22 mouse cellular contexts compared by ENCODE assay signal in genomic region chr3:130965275-130965674, GRCm38 (mm10).
DNase-seq lines count a peak whose midpoint lies in the region; ATAC-seq and TF ChIP-seq lines count a peak whose summit lies in the region.
"Had no signal": no experiment of that assay in that cellular context is flagged by ENCODE, and none has a peak within 500 bp of the region (broad histone marks: within the 10 kb centered on the region; RNA-seq: fewer than 3 reads in every experiment).

No protein-coding gene starts in this region.

- H3K4me1 ChIP-seq in midbrain, embryonic 12.5 days = peaks cover 39% of the 10 kb centered on the region
- peaks cover 31% of the 10 kb centered on the region for H3K4me1 ChIP-seq in midbrain, embryonic 16.5 days (ENCODE audit: control insufficient read depth, insufficient read depth, low read length)
- peaks cover 43% of the 10 kb centered on the region for H3K4me1 ChIP-seq in midbrain, embryonic 14.5 days (ENCODE audit: control insufficient read depth, insufficient read depth, low read length)
- peaks cover 10% of the 10 kb centered on the region for H3K4me1 ChIP-seq in midbrain, postnatal 0 days (ENCODE audit: insufficient read depth, low read length)

- H3K9me3 ChIP-seq in midbrain, embryonic 12.5 days = no peaks in the 10 kb centered on the region
- H3K9me3 ChIP-seq in midbrain, embryonic 16.5 days (replicated peaks; ENCODE audit: control insufficient read depth, low read length, poor library complexity, severe bottlenecking) = no peaks in the 10 kb centered on the region
- H3K9me3 ChIP-seq in midbrain, embryonic 14.5 days (ENCODE audit: control insufficient read depth, low read length) = no peaks in the 10 kb centered on the region
- no peaks in the 10 kb centered on the region for H3K9me3 ChIP-seq in midbrain, postnatal 0 days (ENCODE audit: low read length)
- H3K9me3 ChIP-seq: embryonic facial prominence, embryonic 13.5 days; embryonic facial prominence, embryonic 15.5 days had no signal

- no peak overlapping the region for H3K4me3 ChIP-seq in midbrain, embryonic 12.5 days
- H3K4me3 ChIP-seq in midbrain, embryonic 16.5 days (ENCODE audit: low read depth, low read length) = no peak overlapping the region
- no peak overlapping the region for H3K4me3 ChIP-seq in midbrain, embryonic 14.5 days (replicated peaks; ENCODE audit: low read depth, low read length)
- H3K4me3 ChIP-seq in midbrain, postnatal 0 days (ENCODE audit: low read depth, low read length) = no peak overlapping the region
- H3K4me3 ChIP-seq: embryonic facial prominence, embryonic 13.5 days; embryonic facial prominence, embryonic 15.5 days; erythroblast, embryonic 14.5 days had no signal

- H3K4me2 ChIP-seq in midbrain, embryonic 12.5 days (replicated peaks) = no peak overlapping the region
- no peak overlapping the region for H3K4me2 ChIP-seq in midbrain, embryonic 16.5 days (ENCODE audit: low read length)
- no peak overlapping the region for H3K4me2 ChIP-seq in midbrain, embryonic 14.5 days (ENCODE audit: low read length)
- no peak overlapping the region for H3K4me2 ChIP-seq in midbrain, postnatal 0 days (ENCODE audit: low read depth, low read length, poor library complexity, severe bottlenecking)
- H3K4me2 ChIP-seq: embryonic facial prominence, embryonic 13.5 days; embryonic facial prominence, embryonic 15.5 days had no signal

- H3K27me3 ChIP-seq in midbrain, embryonic 12.5 days = no peaks in the 10 kb centered on the region
- H3K27me3 ChIP-seq in midbrain, embryonic 16.5 days (ENCODE audit: control insufficient read depth, insufficient read depth, low read depth, low read length) = no peaks in the 10 kb centered on the region
- no peaks in the 10 kb centered on the region for H3K27me3 ChIP-seq in midbrain, embryonic 14.5 days (ENCODE audit: control insufficient read depth, insufficient read depth, low read length)
- H3K27me3 ChIP-seq in midbrain, postnatal 0 days (ENCODE audit: insufficient read depth, low read length) = no peaks in the 10 kb centered on the region
- H3K27me3 ChIP-seq: embryonic facial prominence, embryonic 13.5 days; embryonic facial prominence, embryonic 15.5 days had no signal

- TF ChIP-seq CTCF in midbrain, postnatal 0 days (IDR thresholded peaks at IDR 0.05) = no peak

- peak overlapping the region; percentile 94; the same call in 1 of the 2 replicates for H3K27ac ChIP-seq in midbrain, embryonic 12.5 days (replicated peaks)
- H3K27ac ChIP-seq in midbrain, embryonic 16.5 days (ENCODE audit: low read length) = no peak overlapping the region
- H3K27ac ChIP-seq in midbrain, embryonic 14.5 days (replicated peaks; ENCODE audit: low read depth, low read length) = peak overlapping the region; percentile 89; the same call in 1 of the 2 replicates
- no peak overlapping the region for H3K27ac ChIP-seq in midbrain, postnatal 0 days (ENCODE audit: low read depth, low read length)
- H3K27ac ChIP-seq: embryonic facial prominence, embryonic 13.5 days; embryonic facial prominence, embryonic 15.5 days had no signal

- H3K36me3 ChIP-seq in midbrain, embryonic 12.5 days = no peaks in the 10 kb centered on the region
- no peaks in the 10 kb centered on the region for H3K36me3 ChIP-seq in midbrain, embryonic 16.5 days (ENCODE audit: control insufficient read depth, insufficient read depth, low read length)
- no peaks in the 10 kb centered on the region for H3K36me3 ChIP-seq in midbrain, embryonic 14.5 days (ENCODE audit: control insufficient read depth, insufficient read depth, low read length)
- no peaks in the 10 kb centered on the region for H3K36me3 ChIP-seq in midbrain, postnatal 0 days (ENCODE audit: insufficient read depth, low read length)
- H3K36me3 ChIP-seq: embryonic facial prominence, embryonic 13.5 days; embryonic facial prominence, embryonic 15.5 days had no signal

- 92% methylated on average over 3 of the region's 3 CpGs for WGBS in midbrain, embryonic 12.5 days
- 92% methylated on average over 3 of the region's 3 CpGs for whole genome bisulfite sequencing in midbrain, embryonic 16.5 days
- WGBS in midbrain, embryonic 14.5 days = 95% methylated on average over 3 of the region's 3 CpGs
- 93% methylated on average over 3 of the region's 3 CpGs for WGBS in midbrain, postnatal 0 days

- no peak for ATAC-seq in midbrain, embryonic 12.5 days (ENCODE audit: low FRiP score, low read depth)
- no peak for ATAC-seq in midbrain, embryonic 16.5 days
- ATAC-seq in midbrain, embryonic 14.5 days (ENCODE audit: low FRiP score, low TSS enrichment) = no peak
- no peak for ATAC-seq in midbrain, postnatal 0 days (ENCODE audit: low FRiP score)
- ATAC-seq: forebrain, embryonic 14.5 days; forebrain, embryonic 16.5 days had no signal

- H3K9ac ChIP-seq in midbrain, embryonic 12.5 days (replicated peaks) = no peak overlapping the region
- H3K9ac ChIP-seq in midbrain, embryonic 16.5 days (ENCODE audit: low read depth, low read length) = no peak overlapping the region
- no peak overlapping the region for H3K9ac ChIP-seq in midbrain, embryonic 14.5 days (replicated peaks; ENCODE audit: low read length)
- no peak overlapping the region for H3K9ac ChIP-seq in midbrain, postnatal 0 days (replicated peaks; ENCODE audit: low read length, poor library complexity, severe bottlenecking)
- H3K9ac ChIP-seq: embryonic facial prominence, embryonic 13.5 days; embryonic facial prominence, embryonic 15.5 days had no signal

- peak; percentile 33 for DNase-seq in heart, adult 11 months
- no peak for DNase-seq in heart, postnatal 4 days
- DNase-seq in midbrain, embryonic 14.5 days = no peak
- no peak for DNase-seq in midbrain, postnatal 0 days (ENCODE audit: low spot score)
- no peak for DNase-seq in spleen, adult 12 weeks (ENCODE audit: low spot score)
- DNase-seq: adrenal gland, adult 2 months; adrenal gland, postnatal 10 days; adrenal gland, postnatal 25 days; cerebellum, adult 11 months; cerebellum, adult 18-20 months; cerebellum, adult 8-10 months; cerebellum, adult 9-11 months; cerebellum, postnatal 14 days; cerebellum, postnatal 36 days; embryo, embryonic 11 days had no signal

Comparison
In these comparisons a context has a peak if more than half of its experiments do, and no peak if none do; other contexts are left out.
1. H3K27ac ChIP-seq: peak in midbrain, embryonic 12.5 days (single experiment) and midbrain, embryonic 14.5 days (single experiment); none in midbrain, embryonic 16.5 days (single experiment) and midbrain, postnatal 0 days (single experiment).